Mouse (Mus musculus): ENCODE results near the gene Aldh3b2.

Gene Aldh3b2

GRCm38 (mm10) chr19:3988750-3989149, 16.6 kb downstream of the Aldh3b2 start:
- DNase-seq, result no peak

- no peak for DNase-seq
Measured at GRCm38 (mm10) chr19:3990804-3991203, 18.7 kb downstream of the Aldh3b2 start.

GRCm38 (mm10) chr19:3991562-3991961, 19.4 kb downstream of the Aldh3b2 start:
- DNase-seq, result no peak

GRCm38 (mm10) chr19:3991966-3992365, 19.8 kb downstream of the Aldh3b2 start:
- no peak for DNase-seq

- no peak for DNase-seq
Measured at GRCm38 (mm10) chr19:3992416-3992815, 20.3 kb downstream of the Aldh3b2 start, which contains the start of gene Tbx10. Tbx10 (plus strand) TSS chr19:3992752.

- DNase-seq, result no peak
Measured at GRCm38 (mm10) chr19:3994932-3995331, 22.8 kb downstream of the Aldh3b2 start.

- DNase-seq, result no peak
Measured at GRCm38 (mm10) chr19:3995505-3995904, 23.4 kb downstream of the Aldh3b2 start.

GRCm38 (mm10) chr19:3996106-3996505, 24.0 kb downstream of the Aldh3b2 start:
- no peak for DNase-seq

GRCm38 (mm10) chr19:3996747-3997146, 24.6 kb downstream of the Aldh3b2 start:
- DNase-seq, result no peak

GRCm38 (mm10) chr19:3997231-3997630, 25.1 kb downstream of the Aldh3b2 start:
- no peak for DNase-seq

GRCm38 (mm10) chr19:3998335-3998734, 26.2 kb downstream of the Aldh3b2 start:
- no peak for DNase-seq

GRCm38 (mm10) chr19:3999121-3999730, 27.1 kb downstream of the Aldh3b2 start:
- DNase-seq, result no peak

- peak; percentile 95 for DNase-seq
Measured at GRCm38 (mm10) chr19:4000119-4000900, 28.2 kb downstream of the Aldh3b2 start, which contains the start of the genes Nudt8 and Gm49405. Nudt8 (plus strand) TSS chr19:4000580. Gm49405 (plus strand) TSS chr19:4000626.

GRCm38 (mm10) chr19:4000949-4001525, 28.9 kb downstream of the Aldh3b2 start:
- DNase-seq, result no peak

GRCm38 (mm10) chr19:4001752-4002151, 29.6 kb downstream of the Aldh3b2 start:
- DNase-seq, result no peak

GRCm38 (mm10) chr19:4003112-4003511, 31.0 kb downstream of the Aldh3b2 start, which contains the start of gene Doc2g:
Doc2g (plus strand) TSS chr19:4003313.
- DNase-seq, result no peak

GRCm38 (mm10) chr19:4003641-4004040, 31.5 kb downstream of the Aldh3b2 start:
- DNase-seq, result no peak

GRCm38 (mm10) chr19:4004331-4004730, 32.2 kb downstream of the Aldh3b2 start:
- DNase-seq, result no peak

- no peak for DNase-seq
Measured at GRCm38 (mm10) chr19:4005091-4005490, 33.0 kb downstream of the Aldh3b2 start.

- DNase-seq, result no peak
Measured at GRCm38 (mm10) chr19:4005971-4006370, 33.8 kb downstream of the Aldh3b2 start.

GRCm38 (mm10) chr19:4011086-4011485, 39.0 kb downstream of the Aldh3b2 start:
- DNase-seq, result no peak

- peak; percentile 96 for DNase-seq
Measured at GRCm38 (mm10) chr19:4012432-4013022, 40.4 kb downstream of the Aldh3b2 start, which contains the start of gene Ndufv1. Ndufv1 (minus strand) TSS chr19:4012806.

- no peak for DNase-seq
Measured at GRCm38 (mm10) chr19:4013066-4013465, 40.9 kb downstream of the Aldh3b2 start.
